Mouse (Mus musculus) hindlimb bud, embryonic 11.5 days (tissue): ENCODE results near the gene Gm29735.
"Not testable (repeated sequence)": the region's sequence is repeated elsewhere in the genome, so short reads cannot be mapped to it uniquely, and the experiment has no call there.

Source experiments
- DNase-seq: peaks from one replicate; pipeline ENCODE4 v3.0.0-alpha.2; 2012; ENCODE audit warnings: low read depth, low spot score; ENCODE audit errors: extremely low spot score

The Gm29735 gene

DNA sequence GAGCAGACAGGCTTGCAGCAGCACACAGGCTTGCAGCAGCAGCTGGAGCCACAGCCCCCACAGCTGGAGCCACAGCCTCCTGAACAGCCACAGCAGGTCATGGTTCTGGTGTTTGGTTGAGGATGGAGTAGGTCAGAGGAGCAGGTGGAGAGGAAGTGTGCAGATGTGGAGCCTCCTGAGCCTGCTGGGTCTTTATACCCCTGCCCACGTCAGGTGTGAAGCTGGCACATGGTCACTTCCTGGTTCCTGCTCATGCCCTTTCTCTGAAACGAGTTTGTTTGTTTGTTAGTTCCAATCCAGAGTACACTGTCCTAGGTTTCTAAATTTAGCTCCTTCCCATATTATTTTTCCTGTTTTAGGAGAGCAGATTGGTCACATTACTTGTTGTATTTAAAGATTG lies at the start of gene Gm29735:
TSS of gene Gm29735 (minus strand) at position 101 of the 400 bp plus-strand sequence.
- DNase-seq = not testable (repeated sequence)

DNA sequence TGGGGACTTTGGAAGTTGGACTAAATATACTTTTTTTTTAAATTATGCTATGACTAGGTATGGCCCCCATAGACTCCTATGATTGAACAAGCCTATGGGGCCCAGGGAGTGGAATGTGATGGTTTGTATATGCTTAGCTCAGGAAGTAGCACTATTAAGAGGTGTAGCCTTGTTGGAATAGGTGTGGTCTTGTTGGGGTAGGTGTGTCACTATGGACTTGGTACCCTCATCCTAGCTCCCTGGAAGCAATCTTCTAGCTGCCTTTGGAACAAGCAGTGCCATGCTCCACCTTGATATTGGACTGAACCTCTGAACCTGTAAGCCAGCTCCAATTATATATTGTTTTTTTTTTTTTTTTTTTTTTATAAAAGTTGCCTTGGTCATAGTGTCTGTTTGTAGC lies 48.6 kb upstream of the Gm29735 start:
- DNase-seq = no peak

DNA sequence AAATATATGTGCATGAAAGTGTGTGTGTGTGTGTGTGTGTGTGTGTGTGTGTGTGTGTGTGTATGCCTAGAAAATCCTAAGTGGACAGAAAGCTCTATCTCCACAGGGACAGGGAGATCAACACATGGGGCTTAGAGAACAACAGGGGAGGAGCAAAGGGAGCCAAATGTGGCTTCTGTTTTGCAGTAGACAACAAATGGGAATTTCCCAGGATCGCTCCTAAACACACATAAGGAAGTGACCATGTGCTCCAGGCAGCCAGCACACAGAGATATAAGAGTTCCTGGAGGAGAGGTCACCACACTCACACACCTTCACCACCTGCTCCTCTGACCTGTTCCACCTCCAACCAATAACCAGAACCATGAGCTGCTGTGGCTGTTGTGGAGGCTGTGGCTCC lies 44.2 kb upstream of the Gm29735 start, which contains the start of gene Krtap5-3:
TSS of gene Krtap5-3 (plus strand) at position 301 of the 400 bp plus-strand sequence.
- no peak for DNase-seq

DNA sequence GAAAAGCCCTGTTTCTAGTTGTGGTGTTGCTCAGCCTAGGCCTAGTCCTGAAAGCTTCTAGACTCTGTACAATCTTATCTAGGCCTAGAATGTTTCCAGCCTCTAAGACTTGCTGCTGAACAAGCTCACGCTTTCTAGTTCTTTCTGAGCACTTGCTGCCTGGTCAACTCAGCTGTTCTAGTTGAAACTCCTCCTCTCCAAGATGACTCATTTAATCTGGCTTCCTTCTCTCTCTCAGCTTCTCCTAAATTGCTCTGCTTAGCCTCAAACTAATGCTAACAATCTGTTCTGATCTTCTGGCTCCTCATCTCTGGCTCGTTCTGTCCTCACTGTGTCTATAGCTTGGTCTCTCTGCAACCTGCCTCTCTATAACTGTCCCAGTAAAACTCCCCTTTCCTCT lies 41.8 kb upstream of the Gm29735 start:
- DNase-seq = no peak

DNA sequence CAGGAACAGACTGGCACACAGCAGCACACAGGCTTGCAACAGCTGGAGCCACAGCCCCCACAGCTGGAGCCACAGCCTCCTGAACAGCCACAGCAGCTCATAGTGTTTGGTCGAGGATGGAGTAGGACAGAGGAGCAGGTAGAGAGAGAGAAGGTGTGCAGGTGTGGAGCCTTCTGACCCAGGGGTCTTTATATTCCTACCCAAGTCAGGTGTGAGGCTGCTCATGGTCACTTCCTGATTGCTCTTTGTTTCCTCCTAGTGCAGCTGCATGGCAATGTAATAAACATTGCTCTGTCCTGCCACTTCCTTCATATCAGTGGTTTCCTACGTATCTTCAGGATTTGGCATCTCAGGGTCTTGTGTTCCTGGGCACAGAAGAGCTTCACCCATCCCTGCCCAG lies 33.4 kb upstream of the Gm29735 start, which contains the start of gene Gm10153:
TSS of gene Gm10153 (minus strand) at position 101 of the 400 bp plus-strand sequence.
- no peak for DNase-seq

DNA sequence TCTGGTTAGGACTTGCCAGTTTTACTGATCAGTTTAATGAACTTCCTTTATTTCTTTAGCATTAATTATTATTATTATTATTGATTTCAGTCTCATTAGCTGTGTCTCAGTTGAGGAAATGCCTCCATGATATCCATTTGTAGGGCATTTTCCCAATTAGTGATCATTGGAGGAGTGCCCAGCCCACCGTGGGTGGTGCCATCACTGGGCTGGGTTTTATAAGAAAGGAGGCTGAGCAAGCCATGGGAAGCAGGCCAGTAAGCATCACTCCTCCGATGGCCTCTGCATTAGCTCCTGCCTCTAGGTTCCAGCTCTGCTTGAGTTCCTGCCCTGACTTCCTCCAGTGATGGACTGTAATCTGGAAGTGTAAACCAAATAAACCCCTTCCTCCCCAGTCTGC lies 31.2 kb upstream of the Gm29735 start:
- DNase-seq = no peak

DNA sequence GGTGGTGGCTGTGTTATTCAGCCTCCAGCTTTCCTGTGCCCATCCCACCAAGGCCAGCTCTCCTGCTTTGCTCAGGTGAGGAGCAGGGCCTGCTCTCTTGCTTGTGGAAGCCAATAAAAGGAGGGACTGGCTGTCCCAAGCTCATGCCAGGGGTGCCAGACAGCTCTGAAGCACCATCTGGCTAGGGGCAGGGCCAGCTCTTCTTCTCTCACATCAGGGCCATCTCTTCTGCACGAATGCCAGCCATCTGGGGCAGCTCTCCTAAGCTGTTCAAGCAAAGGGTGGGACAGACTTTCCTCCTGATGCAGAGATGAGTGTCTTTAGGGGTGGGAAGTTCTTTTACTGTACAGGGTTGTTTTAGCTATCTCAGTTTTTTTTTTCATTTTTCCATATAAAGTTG lies 24.1 kb upstream of the Gm29735 start:
- no peak for DNase-seq

DNA sequence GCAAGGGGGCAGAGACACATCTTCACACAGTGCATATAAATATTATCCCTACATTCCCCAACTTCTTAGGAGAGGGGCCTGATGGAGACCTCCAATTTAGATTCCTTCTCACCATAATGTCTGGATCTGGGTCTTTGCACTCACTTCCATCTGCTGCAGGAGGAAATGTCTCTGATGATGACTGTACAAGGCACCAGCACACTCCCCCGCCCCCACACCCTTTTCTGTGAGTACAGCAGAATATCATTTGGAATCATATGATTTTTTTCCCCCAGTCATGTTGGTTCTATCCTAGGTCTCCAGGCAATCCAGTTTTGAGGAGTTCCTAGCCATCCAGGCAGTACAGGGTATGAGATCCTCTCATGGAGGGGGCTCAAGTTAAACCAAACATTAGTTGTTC lies 21.8 kb upstream of the Gm29735 start:
- DNase-seq = no peak

DNA sequence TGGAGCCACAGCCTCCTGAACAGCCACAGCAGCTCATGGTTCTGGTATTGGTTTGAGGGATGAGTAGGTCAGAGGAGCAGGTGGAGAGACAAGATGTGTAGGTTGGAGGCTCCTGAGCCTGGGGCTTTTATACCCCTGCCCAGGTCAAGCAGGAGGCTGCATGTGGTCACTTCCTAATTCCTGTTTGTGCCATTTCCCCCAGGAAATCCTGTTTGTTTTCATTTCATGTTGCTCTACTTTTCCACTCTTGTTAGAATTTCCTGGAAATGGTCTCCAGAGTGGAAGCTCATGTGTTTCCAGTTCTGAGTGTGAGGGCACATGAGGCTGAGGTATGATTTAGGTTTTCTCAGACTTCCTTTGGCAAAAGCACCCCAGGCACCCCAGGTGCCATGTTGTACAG lies 19.0 kb upstream of the Gm29735 start, which contains the start of gene Krtap5-2:
TSS of gene Krtap5-2 (minus strand) at position 101 of the 400 bp plus-strand sequence.
- not testable (repeated sequence) for DNase-seq

DNA sequence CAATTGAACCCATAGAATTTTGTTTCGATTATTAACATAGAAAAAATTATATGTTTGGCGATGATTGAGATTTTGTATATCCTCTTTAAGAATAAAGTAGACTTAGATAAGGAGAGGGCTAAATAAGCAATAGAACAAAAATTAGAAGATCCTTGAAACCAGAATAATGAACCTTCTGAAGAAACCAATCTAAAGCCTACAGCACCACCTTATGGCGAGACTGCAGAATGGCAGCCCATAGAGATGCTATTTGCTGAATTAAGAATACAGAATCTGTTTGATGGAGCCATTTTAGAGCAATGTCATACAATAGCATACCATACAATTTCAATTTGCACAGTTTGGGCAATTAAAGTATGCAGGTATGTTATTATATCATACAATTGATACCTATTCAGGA lies 12.9 kb upstream of the Gm29735 start:
- no peak for DNase-seq

DNA sequence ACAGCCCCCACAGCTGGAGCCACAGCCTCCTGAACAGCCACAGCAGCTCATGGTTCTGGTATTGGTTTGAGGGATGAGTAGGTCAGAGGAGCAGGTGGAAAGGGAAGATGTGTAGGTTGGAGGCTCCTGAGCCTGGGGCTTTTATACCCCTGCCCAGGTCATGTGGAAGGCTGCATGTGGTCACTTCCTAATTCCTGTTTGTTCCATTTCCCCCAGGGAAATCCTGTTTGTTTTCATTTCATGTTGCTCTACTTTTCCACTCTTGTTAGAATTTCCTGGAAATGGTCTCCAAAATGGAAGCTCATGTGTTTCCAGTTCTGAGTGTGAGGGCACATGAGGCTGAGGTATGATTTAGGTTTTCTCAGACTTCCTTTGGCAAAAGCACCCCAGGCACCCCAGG lies 8.7 kb upstream of the Gm29735 start, which contains the start of gene Gm4553:
TSS of gene Gm4553 (minus strand) at position 101 of the 400 bp plus-strand sequence.
- DNase-seq = not testable (repeated sequence)

DNA sequence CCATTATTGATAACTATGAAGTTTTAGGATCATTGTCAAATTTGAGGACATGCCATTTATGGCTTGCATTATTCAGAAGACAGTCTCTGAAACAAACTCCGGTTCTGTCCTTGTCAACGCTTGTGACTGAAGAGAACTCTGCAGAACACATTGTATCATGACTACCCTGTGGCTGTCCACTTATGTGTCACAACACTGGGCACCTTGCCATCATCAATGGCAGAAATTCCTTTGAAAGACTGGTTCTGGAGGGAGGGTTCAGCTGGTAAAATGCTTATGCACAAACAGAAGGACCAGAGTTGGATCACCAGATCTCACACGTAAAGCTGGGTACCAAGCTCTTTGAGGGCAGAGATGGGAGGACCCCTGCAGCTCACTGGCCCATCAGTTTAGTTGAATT lies 2.5 kb upstream of the Gm29735 start:
- no peak for DNase-seq

DNA sequence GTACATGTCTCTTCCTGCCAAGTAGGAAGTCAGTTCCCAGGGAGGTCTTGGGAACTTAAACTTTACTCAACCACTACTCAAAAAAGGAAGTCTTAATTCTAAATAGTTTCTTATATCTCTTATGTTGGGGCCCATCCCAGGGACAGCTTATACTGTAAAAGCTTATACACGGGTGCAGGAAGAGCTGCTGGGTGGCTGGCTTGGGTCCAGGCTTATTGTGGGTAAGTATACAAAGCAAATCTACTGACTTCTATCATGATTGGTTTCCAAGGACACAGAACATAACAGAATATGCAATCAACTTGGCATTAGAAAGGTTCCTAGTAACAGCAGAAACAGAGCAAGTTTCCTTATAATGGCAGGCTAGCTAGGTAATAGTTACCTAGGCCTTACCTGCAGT lies 1.6 kb downstream of the Gm29735 start:
- no peak for DNase-seq

DNA sequence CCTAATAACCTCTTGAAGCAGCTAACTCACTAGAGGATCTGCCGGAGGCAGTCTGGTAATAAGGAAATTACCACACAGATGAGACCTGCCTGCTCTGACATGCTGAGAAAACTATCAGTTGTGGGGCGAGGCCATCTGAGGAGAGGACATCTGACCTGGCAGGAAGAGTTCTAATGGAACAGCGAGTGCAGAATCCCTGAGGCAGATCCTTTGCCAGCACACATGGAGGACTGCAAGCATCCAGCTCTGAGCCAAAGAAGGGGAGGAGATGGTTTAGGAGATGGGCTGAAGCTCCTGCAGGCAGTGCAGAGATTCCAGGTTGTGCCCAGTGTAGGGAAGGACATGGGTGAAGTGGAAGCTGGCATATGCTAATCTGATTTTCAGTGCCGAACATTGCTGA lies 4.7 kb downstream of the Gm29735 start:
- DNase-seq = no peak

DNA sequence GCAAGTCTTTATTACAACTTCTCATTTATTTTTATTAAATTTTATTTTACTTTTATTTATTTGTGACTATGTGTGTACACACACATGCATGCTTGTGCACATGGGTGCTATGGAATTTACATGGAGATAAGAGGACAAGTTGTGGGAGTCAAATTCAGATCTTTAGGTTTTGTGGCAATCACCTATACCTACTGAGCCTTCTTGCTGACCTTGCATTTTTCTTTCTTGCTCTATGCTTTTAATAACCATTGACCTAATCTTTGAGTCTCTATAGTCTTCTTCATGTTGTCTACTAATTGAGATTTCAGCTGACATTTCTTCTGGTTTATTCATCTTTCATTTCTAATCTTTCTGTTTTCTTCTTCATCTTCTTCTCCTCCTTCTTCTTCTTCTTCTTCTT lies 8.3 kb downstream of the Gm29735 start:
- DNase-seq = no peak

DNA sequence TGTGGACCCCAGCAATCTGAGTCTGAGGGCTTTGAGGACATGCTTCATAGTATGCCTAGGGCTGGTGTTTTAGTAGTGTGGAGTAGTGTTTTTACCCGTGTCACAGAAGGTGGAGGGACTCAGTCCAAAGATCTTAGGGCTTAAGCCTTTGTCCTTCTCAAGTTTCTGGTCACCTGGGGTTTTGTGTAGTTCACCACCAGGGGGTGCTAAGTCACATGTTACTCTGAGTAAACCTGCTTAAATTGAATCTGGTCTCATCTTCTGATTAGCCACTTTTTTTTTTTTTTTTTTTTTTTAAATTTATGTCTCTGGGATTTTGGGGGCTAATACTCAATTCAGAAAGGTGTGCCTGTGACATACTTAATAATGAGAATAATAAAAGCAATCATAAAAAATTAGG lies 10.9 kb downstream of the Gm29735 start:
- DNase-seq = no peak

DNA sequence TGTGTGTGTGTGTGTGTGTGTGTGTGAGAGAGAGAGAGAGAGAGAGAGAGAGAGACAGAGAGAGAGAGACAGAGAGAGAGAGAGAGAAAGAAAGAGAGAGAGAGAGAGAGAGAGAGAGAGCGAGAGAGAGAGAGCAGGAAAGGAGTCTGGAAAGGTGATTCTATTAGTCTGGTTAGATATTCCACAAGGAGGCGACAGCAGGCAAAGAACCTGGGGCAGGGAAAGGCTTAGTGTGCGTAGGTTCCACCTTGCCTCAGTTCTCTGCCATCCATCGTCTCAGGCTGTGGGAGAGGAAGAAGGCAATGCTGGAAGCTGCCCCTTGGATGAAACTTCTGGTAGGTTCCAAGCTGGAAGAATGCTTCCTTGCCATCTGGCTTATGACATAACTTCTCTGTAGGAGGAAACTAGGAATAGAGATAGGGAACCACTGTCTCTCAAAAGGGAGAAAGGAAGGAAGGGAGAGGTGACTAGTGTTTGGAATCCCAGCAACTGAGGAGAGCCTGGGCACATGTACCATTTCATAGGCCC lies 11.4 kb downstream of the Gm29735 start:
- no peak for DNase-seq

DNA sequence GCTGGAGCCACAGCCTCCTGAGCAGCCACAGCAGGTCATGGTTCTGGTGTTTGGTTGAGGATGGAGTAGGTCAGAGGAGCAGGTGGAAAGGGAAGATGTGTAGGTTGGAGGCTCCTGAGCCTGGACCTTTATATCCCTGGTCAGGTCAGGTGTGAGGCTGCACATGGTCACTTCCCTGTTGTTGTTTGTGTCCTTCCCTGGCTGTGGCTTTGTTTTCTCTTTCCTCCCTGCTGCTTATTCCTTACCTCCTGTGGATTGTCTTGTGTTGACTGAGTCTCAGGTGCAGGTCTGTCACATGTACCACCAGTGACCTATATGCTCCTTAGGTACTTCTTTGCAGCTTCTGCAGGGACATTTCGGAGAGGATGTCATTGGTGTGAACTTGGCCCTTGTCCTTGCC lies 12.4 kb downstream of the Gm29735 start, which contains the start of gene Gm45337:
TSS of gene Gm45337 (minus strand) at position 101 of the 400 bp plus-strand sequence.
- DNase-seq = no peak

DNA sequence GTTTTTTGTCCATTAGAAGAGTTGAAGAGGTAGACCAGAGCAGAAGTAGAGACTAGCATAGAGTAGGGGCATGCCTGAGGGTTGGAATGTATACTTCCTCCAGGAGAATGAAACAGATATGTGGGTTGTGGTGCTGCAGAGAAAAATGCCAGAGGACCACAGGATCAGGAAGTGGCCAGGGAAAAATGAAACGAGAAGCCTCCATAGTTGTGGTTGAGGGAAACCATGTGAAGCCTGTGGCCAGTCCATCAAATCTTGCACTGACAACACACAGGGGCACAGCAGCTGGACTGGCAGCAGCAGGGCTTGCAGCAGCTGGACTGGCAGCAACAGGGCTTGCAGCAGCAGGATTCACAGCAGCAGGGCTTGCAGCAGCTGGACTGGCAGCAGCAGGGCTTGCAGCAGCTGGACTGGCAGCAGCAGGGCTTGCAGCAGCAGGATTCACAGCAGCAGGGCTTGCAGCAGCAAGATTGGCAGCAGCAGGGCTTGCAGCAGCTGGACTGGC lies 13.4 kb downstream of the Gm29735 start:
- not testable (repeated sequence) for DNase-seq

DNA sequence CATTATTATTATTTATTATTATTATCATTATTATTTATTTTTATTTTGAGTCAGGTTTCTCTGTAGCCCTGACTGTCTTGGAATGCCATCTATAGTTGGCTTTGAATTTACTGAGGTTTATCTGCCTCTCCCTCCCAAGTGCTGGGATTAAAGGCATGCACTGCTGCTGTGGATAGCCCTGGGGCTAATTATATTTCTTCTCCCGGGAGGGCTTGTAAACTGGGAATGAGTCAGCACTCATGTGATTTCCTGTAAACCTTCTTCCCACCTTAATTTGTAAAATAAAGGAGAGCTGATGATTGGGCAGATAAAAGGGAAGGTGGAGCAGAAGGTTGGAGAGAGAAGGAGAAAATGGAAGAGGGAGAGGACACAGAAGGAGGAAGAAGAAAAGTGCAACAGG lies 16.2 kb downstream of the Gm29735 start:
- DNase-seq = no peak

DNA sequence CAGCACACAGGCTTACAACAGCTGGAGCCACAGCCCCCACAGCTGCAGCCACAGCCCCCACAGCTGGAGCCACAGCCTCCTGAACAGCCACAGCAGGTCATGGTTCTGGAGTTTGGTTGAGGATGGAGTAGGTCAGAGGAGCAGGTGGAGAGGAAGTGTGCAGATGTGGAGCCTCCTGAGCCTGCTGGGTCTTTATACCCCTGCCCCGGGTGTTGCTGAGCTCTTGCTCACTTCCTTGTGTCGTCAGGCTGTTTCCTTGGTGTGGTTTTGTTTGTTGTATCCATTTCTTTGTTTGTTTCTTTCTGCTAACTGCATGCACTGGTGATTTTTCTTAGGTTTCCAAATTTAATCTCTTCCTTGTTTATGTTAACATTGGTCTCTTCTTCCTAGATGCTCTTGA lies 21.0 kb downstream of the Gm29735 start, which contains the start of gene Gm39115:
TSS of gene Gm39115 (minus strand) at position 101 of the 400 bp plus-strand sequence.
- not testable (repeated sequence) for DNase-seq

DNA sequence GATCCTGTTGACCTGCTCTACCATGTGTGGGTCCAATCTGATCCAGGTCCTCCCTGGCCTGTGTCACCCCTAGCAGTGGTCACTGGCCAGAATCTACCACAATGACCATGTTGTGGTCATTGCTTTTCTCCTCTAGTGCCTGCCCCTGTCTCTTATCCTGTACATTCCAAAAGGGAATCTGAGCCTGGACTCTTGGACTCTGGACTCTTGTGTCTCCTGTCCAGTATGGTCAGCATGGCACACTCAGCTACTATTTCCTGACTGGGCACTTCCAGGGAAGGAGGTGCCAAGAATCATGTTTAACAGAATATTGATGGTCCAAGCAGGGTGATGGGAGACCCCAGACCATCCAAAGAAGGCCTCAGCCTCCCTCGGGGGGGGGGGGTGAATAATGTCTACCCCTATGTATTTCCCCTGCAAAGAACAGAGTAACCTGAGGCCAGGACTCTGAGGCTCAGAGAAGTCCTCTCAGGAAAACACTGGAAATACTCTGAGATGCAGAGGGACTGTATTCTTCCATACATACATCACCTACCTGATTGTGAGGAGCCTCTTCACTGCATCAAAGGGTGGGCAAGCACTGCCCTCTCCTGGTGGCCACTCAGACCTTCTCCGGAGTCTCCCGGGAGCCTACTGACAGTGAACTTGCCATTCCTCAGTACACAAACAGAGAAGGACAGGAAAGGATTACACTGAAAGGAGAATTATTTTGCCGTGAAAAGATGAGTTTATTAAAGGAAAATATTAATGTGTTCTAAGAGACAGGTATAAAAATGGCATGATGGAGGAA lies 22.5 kb downstream of the Gm29735 start:
- DNase-seq = no peak
